Mouse (Mus musculus): Measurements from ENCODE around the gene Calm1.
"Not testable (repeated sequence)": the region's sequence is repeated elsewhere in the genome, so short reads cannot be mapped to it uniquely, and the experiment has no call there.

The Calm1 gene

DNA sequence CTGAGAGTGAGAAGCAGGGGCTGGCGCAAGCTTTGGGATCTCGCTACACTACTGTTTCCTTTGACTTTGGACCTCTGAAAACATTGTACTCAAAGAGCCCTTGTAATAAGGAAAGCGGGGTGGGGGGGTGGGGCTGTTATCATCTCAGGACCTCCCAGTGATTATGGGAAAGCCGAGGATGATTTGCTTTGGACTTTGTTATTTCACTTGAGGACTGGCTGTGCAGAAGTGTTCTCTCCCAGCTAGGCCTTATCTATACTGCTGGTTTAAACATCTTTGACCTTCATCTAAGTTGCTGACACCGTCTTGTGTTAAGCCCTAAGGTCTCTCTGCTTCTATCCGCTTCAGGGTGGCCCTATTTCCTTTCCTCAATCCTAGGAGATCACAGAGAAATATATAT is 8.4 kb upstream of the Calm1 start:
- no peak for DNase-seq (ENCODE audit: extremely low read depth, low read depth, low spot score)

DNA sequence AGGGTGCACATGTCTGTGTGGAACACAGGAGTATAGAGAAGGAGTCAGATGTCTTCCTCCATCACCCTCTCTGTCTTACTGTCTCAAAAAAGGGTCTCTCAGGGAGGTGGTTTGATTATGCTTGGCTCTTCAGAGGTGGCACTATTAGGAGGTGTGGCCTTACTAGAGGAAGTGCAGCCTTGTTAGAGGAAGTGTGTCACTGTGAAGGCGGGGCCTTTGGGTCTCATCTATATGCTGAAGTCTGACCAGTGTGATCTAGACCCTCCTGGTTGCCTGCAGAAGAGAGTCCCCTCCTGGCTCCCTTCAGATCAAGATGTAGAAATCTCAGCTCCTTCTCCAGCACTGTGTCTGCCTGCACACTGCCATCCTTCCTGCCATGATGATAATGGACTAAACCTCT is 5.1 kb upstream of the Calm1 start:
- DNase-seq (ENCODE audit: extremely low read depth, low read depth, low spot score) = no peak

DNA sequence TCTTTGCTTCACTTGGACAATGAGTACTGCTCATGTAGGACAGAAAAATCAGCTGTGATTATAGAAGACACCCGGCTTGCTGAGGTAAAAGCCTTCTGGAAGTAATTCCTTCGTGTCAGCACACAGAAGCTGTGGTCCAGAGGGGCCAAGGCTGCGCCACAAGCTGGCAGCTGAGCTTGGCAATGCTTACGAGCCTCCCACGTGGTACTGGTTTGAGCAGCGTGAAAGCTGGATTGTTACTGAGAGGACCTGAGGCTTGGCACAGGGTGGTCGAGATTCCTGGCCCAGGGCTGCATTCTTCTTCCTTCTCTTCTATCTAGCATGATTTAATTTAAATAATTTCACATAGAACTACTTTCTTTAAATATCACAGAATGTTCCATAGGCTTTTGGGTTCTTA is 2.4 kb upstream of the Calm1 start:
- no peak for DNase-seq (ENCODE audit: extremely low read depth, low read depth, low spot score)

DNA sequence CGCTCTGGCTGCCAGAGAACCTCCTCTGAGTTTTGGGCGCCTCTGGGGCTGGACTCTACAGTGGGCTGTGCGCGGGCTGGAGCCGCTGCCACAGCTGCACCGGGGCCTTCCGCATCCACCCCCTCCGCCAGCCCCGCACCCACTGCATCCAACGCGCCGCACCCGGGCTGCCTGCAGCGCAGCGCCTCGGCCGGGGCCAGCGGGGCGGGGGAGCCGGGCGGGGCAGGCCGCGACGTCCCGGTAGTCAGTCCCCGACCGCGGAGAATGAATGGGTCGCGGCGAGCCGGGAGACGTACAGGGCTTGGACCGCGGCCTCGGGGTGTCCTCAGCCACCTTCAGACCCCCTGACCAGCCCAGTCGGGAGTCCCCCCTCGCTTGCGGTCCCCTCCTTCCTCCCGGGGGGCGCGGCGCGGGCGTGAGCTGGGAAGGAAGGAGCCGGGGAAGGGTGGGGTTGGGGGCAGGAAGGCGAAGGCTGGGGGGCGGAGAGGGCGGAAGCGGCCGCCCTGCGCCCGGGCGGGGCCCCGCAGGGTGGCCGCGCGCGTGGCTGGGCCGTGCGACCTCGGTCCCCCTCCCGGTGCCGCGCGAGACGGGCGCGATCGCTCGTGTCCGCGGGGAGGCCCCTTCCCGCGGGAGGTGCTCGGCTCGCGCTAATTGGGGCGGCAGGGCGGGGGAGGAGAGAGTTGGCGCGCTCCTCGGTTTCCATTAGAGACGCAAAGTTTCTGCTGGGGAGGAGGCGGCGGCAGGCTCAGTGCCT is 833 bp downstream of the Calm1 start:
- no peak for DNase-seq (ENCODE audit: extremely low read depth, low read depth, low spot score)

DNA sequence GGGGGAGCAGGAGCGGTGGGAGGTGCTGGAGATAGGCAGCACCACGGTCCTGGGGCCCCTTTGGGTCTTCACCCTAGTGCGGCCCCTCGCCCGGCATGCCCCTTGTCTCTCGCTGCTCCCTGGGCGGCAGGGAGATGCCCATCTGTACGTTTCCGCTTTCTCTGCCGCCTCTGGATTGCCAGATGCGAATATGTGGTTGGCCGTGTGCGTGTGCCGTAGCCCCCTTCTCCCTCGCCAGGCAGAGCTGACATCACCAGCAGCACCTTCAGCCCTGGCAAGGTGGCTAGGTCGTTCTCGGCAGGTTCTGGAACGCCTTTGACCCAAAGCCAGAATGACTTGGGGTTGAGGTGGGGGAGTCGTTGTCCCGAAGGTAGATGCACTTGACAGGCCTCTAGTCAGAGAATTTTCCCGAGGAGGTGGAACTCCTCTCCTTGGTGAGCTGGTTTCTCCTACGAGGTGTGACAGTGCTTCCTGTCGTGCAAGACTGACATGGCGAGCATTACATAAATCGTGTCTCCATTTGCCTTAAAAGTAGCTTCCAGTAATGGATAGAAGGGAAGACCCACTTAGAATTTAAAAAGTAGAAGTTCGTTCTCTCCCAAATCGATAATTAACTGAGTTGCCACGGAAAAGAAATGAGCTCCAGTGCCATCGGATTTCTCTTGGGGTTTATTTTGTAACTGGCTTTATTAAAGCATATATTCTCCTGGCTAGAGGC is 1.6 kb downstream of the Calm1 start:
- DNase-seq (ENCODE audit: extremely low read depth, low read depth, low spot score) = no peak

DNA sequence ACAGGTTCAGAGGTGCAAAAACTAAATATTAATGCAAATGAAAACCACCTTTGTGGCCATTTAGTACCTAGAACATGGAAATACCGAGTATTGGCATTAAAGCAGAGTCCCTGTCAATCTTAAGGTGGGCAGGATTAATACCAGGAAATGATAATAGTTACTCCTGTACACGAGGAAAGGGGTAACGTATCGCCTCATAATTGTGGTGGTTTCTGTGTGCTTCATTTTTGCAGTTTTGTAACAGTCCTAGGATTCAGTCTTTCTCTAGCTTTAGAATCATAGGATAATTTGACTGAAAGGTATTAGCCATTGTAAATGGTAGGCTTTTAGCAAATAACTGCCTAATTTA is 2.1 kb downstream of the Calm1 start:
- DNase-seq (ENCODE audit: extremely low read depth, low read depth, low spot score) = no peak

DNA sequence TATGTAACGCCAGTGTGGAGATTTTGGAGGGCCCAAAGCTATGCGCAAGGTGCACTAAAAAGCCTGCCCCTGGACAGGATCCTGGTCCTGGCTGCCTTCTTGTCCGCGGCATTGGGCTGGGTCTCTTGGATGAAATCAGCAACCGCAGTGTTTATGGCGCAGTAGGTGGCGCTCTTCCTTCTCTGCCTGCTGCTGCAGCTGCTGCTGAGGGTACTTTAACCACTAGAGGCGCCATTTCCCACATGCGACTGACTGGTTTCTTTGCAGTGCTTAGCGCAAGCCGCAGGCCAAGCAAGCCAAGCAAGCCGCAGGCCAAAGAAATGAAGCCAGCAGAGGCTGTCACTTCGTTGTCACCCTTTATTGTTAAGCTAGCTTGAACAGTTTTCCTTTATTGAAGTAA is 2.6 kb downstream of the Calm1 start:
- no peak for DNase-seq (ENCODE audit: extremely low read depth, low read depth, low spot score)

DNA sequence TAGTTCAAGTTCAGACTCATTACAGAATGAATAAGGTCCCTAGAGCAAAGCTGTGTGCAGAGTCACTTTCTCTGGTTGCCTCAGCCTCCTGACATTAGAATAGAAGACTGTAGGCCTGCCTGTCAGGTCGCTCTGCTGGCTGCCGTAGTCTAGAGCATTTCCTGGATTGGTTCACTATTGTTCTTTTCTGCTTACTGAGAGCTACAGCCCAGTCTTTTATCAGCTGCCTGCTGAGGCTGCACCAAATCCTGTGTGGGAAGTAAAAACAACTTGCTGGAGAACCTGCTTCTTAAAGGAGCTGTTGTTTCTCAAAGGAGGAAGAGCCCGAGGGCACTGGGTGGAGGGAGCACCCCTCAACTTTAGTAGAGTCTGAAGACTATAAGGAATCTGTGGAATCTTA is 4.5 kb downstream of the Calm1 start:
- DNase-seq (ENCODE audit: extremely low read depth, low read depth, low spot score) = no peak

DNA sequence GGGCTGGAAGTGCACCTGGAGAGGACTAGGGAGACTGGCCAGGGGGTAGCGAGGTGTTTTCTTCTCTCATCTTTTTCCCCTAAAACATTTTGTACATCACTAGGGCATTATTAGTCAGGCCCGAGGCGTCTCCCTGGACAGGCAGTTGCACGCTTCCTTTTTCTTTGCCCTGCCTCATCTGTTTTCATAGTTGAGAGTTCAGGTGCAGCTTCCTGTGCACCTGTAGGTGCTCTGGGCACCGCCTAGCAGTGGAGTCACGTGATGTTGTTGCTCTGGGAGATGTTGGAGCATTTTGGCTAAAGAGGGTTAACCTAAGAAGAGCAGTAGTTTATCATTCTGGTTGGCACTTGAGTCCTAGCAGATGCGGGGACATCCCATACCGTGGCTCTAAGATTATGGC is 5.9 kb downstream of the Calm1 start:
- DNase-seq (ENCODE audit: extremely low read depth, low read depth, low spot score) = no peak

DNA sequence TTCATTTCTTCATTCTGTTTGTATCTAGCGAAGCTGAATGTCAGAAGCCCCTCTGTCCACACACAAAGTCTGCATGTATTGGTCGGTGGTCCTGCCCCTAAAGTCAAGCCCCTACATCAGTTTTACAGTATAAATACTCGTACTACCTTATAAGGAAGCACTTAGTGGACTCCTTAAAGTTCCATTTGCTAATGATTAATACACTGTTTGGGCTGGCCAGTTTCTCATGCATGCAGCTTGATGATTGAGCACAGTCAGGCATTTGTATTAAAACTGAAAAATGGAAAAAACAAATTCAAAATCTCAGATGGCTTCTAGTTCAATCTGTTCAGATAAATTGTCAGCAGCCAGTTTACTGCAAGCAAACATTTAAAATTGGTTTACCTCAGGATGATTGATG is 7.3 kb downstream of the Calm1 start:
- no peak for DNase-seq (ENCODE audit: extremely low read depth, low read depth, low spot score)

DNA sequence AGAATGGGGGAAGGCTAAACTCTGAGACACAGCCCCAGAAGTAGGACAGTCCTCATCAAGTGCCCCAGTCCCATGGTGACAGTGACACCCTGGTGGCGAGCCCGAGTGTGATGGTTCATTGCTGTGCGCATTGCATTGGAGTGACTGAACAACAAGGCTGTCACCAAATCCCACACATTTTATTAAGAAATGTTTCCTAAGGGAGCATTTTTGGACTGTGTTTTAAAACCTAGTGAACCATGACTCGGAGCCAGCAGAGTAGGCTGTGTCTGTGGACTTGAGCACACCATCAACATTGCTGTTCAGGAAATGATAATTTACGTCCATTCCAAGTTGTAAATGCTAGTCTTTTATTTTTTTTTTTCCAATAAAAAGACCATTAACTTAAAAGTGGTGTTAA is 7.7 kb downstream of the Calm1 start:
- no peak for DNase-seq (ENCODE audit: extremely low read depth, low read depth, low spot score)

DNA sequence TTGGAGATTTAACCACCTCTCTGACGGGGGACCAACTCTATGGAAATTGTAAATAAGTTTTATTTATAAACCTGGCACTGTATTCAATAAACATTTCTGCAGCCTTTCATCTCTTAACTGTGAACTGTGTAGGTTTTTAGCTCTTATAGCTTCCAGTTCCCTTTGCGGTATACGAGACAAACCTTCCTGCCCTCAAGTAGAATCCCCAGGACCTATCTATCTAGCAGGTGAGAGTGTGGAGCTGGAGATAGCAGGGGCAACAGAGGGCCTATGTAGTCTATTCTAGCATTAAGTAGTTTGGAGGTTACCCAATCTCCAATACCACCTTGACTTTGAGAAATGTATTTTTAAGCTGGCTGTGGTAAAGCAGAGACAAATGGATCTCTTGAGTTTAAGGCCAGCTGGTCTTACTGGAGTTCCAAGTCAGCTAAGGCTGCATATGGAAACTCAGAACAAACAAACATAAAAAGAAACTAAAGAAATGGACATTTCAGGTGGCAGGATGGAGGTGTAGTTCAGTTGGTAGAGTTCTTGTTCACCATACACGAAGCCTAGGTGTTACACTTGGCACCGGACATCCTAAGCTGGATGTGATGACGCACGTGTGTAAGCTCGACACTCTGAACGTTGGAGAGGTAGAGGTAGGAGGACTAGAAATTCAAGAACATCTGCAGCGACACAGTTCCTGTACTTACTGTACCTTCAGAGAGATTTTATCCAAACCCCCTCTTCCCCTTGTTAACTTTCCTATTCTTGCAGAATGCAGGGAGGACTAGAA is 10.7 kb downstream of the Calm1 start:
- no peak for DNase-seq (ENCODE audit: extremely low read depth, low read depth, low spot score)

DNA sequence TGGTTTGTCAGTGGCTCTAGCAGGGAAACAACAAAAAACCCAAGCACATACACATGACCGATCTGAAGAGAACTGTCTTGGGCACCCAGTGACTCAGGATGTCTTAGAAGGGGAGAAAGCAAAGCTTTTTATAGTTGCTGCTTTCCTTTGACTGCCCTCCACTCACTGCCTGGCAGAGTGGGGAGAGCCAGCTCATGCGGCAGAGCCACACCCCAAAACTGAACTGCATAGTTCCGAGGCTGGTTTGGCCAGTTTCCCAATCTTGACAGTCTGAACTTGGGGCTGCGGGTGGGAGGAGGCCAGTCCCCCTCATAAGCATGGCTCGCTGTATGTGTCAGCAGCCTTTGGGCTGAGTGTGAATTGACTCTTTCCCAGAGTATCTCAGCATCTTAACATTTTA is 11.7 kb downstream of the Calm1 start:
- no peak for DNase-seq (ENCODE audit: extremely low read depth, low read depth, low spot score)

DNA sequence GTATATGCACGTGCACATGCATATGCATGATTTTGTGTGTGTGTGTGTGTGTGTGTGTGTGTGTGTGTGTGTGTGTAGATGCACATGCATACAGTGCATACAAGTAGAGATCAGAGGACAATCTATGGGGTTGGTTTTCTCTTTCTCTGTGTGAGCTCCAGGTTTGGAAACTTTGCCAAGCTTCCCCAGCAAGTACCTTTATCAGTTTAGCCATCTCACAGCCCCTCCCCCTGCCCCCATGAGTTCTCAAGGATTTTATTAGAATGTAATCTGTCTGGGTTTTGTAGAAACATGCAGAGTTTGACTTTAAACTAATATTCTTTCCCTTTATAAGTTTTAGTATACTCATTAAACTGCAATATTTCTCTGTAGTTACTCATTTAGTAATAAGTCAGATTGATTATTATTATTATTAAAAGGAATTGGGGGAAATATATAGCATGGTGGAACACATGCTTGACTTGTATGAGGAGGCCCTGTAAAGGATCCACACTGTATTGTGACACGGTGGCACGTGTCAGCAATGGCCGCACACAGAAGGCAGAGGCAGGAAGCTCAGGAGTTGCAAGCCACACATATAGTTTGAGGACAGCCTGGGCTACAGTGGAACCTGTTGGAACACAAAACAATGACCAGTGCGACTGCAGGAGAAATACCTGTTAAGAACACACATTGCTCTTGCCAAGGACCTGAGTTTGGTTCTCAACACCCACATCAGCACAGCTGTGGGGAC is 12.4 kb downstream of the Calm1 start:
- DNase-seq (ENCODE audit: extremely low read depth, low read depth, low spot score) = no peak

DNA sequence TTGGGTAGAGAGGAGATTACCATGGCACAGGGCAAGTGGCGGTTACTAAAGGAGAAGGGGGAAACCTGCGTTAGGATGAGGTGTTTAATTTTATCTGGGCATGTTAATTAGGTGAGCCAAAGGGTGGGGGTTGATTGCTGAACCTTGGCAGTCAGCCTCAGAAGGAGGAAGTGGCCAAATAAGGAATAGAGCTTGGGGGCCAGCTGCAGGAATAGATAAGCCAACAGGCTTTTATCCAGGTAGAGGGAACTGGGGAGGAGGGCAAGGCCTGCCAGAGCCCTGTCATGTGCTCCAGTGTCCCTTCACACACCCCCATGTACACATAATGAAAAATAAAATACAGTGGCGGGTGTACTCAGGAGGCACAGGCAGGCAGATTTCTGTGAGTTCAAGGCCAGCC is 13.2 kb downstream of the Calm1 start:
- DNase-seq (ENCODE audit: extremely low read depth, low read depth, low spot score) = no peak

DNA sequence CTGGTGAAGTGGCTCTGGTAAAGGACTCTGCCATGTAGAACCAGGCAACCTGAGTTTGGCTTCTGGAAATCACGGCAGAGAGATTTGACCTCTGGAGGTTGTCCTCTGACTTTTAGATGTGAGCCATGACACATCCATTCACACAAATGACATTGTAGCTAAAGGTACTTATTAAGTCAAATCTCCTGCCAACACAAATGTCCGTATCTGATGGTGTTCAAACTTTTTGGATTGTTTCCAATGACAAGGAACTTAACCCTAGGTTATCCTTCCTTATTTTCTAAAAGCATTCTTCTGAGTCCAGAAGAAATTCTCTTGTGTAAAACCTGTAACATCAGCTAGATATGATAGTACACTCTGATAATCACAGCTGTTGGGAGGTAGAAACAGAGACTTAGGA is 13.9 kb downstream of the Calm1 start:
- DNase-seq (ENCODE audit: extremely low read depth, low read depth, low spot score) = no peak

DNA sequence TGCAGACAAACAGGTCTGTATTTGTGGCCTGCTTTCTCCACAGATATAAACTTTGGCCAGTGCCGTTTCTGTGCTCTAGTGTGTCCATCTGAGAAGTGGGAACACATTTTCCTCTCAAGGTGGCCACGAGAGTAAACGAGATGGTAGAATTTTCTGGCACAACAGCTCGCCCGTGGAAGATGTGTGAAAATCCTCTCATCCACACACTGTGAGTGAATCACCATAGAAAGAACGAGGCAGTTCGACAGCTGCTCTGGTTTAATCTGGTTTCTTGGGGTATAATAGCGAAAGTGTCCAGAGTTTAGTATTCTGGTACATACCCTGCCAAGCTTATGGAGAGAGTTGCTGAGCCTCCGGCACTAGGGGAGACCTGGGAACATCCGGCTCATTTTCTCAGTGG is 14.9 kb downstream of the Calm1 start:
- DNase-seq (ENCODE audit: extremely low read depth, low read depth, low spot score) = no peak

DNA sequence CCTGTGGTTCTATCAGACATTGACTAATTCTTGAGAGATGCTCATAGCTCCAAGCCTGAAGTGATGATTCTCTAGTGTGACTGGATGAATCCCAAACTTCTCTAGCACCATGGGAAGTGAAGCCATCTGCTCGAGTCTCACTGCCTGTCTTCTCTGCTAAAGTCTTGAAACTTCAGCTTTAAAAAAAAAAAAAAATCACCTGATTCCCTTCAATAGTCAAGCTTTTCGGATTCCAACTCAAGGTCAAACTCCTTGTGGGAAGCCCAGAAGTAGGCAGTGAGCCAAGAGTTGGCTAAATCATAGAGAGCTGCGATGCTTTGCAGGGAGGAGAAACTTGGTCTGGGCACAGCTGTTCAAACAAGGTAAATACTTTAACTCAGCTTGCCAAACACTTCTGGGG is 15.5 kb downstream of the Calm1 start:
- DNase-seq (ENCODE audit: extremely low read depth, low read depth, low spot score) = no peak

DNA sequence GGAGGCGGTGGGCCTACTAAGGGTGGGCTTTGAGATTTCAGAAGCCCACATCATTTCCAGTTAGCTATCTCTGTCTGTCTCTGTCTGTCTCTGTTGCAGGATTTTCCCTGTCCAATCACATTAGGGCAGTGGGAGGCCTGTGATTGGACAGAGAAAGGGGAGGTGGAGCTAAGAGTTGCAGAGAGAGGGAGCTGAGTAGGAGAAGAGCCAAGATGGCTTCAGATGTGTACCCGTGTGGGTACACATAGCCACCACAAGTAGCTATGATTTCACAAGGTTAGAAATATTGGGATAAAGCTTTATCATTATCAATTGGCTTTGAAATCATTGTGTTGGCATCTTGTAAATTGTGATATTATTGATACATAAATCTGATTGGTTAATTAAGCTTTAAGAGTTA is 17.9 kb downstream of the Calm1 start:
- not testable (repeated sequence) for DNase-seq (ENCODE audit: extremely low read depth, low read depth, low spot score)

DNA sequence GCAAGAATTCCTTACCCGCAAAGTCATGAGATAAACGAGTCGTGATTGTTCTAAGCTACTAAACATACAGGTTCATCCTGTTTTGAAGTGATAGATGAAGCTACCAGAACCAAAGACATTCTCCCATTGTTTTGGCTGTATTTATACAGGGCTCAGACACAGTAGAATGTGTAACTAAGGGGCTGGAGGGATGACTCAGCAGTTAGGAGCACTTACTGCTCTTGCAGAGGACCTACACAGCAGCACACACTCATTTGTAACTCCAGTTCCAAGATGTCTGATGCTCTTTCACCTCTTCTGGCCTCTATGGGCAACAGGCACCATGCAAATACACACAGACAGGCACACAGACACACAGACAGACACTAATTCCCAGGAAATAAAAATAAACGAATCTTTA is 20.8 kb downstream of the Calm1 start:
- no peak for DNase-seq (ENCODE audit: extremely low read depth, low read depth, low spot score)

DNA sequence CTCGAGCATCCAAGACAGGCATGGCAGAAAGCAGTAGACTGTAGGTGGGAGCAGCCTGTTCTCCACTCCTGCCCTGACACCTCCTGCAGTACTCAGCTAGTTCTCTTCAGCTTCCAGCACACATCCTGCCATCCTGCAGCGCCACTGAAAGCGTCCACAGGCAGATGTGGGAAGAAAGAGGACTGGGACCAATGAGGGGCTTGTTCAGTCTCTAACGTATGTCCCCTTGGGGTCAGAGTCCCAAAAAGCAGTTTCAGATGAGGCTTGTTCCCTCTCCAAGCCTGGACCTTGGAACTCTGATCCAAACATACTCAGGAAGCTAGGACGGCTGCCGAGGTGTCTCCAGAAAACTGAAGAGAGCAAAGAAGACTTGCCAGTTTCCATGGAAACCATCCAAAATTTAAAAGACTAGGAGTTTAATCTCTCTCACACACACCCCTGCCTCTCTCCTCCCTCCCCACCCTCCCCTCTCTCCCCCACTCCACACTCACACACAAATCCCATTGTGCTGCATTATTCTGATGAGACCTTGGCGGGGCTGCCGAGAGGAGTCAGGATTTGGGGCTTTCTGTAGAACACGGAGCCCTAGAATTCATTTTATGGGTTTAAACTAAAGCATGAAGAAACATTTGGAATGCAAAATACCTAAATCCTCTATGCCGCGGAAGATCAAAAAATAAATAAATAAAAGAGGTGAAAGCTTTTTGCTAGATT is 22.5 kb downstream of the Calm1 start:
- DNase-seq (ENCODE audit: extremely low read depth, low read depth, low spot score) = no peak
